Mouse (Mus musculus) lung, adult 18-20 months (tissue): Measurements from ENCODE around the gene Slc27a1.

Experiments used
- DNase-seq, 2 experiments: peaks; one replicate each; pipeline ENCODE4 v3.0.0; 2022; ENCODE audit warnings: mixed read lengths in 2 of 2

Slc27a1 gene

GRCm38 (mm10) chr8:71626753-71627152 is 58.1 kb downstream of the Slc27a1 start:
- no peak for DNase-seq

GRCm38 (mm10) chr8:71627265-71628099 is 58.8 kb downstream of the Slc27a1 start:
- DNase-seq, result peak in 1 of 2 experiments; percentile 52

- DNase-seq, result no peak
These were observed 59.9 kb downstream of the Slc27a1 start for GRCm38 (mm10) chr8:71628396-71629095.

GRCm38 (mm10) chr8:71629096-71629697 is 60.5 kb downstream of the Slc27a1 start:
- DNase-seq, result peak; percentile 93 to 95

GRCm38 (mm10) chr8:71629781-71630212 is 61.1 kb downstream of the Slc27a1 start:
- DNase-seq, result peak; percentile 63 to 66

GRCm38 (mm10) chr8:71630761-71631160 is 62.1 kb downstream of the Slc27a1 start:
- no peak for DNase-seq

GRCm38 (mm10) chr8:71631897-71632296 is 63.2 kb downstream of the Slc27a1 start:
- DNase-seq, result peak in 1 of 2 experiments; percentile 10

GRCm38 (mm10) chr8:71633164-71633563 is 64.5 kb downstream of the Slc27a1 start:
- DNase-seq, result peak; percentile 53 to 60

GRCm38 (mm10) chr8:71633981-71634667 is 65.4 kb downstream of the Slc27a1 start:
- peak; percentile 71 to 77 for DNase-seq
